In the genomic region with DNA sequence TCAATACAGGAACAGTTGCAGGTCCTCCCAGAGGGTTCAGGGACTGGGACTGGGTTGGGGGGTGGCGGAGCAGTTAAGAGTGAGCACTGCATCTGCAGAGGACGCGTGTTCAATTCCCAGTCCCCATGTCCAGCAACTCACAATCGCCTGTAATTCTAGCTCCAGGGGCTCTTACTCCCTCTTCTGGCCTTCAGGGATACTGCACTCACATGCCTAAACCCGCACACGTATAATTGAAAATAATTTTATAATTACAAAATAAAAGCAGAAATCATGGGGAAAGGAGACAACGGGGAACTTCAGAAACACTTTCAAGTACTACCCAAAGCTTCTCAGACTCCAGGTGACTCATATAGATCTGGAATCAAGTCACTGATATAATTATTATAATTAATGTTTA, we compare ENCODE assay signal across 23 mouse cellular contexts.
A peak's percentile ranks its signal among the peaks of the same experiment; 100 is the strongest.
DNase-seq lines count a peak whose midpoint lies in the region; TF ChIP-seq lines count a peak whose summit lies in the region.
"Had no signal": no experiment of that assay in that cellular context is flagged by ENCODE, and none has a peak within 500 bp of the region (broad histone marks: within the 10 kb centered on the region; RNA-seq: fewer than 3 reads in every experiment).

No protein-coding gene starts in this region.

- no peak for TF ChIP-seq POLR2A in heart, adult 2 months (IDR thresholded peaks at IDR 0.05; ENCODE audit: insufficient read depth, low read depth, low read length)
- TF ChIP-seq POLR2A in brain, embryonic 14.5 days (IDR thresholded peaks at IDR 0.05; ENCODE audit: borderline replicate concordance, extremely low read depth, insufficient read depth, insufficient read length, poor library complexity, severe bottlenecking): no peak

- TF ChIP-seq EP300 in heart, adult 2 months (IDR thresholded peaks at IDR 0.05; ENCODE audit: insufficient read depth, low read depth, low read length): no peak

- TF ChIP-seq CTCF in heart, adult 2 months (IDR thresholded peaks at IDR 0.05): peak; percentile 15
- TF ChIP-seq CTCF in left cerebral cortex, adult 2 months (IDR thresholded peaks at IDR 0.05): peak; percentile 19
- peak; percentile 61 for TF ChIP-seq CTCF in E14TG2a.4 (conservative IDR thresholded peaks at IDR 0.05; ENCODE audit: low read length)
- peak; percentile 32; the same call in 1 of the 2 replicates for TF ChIP-seq CTCF in brain, embryonic 14.5 days (IDR thresholded peaks at IDR 0.05; ENCODE audit: borderline replicate concordance, extremely low read depth, insufficient read depth, insufficient read length)

- H3K9ac ChIP-seq in heart, adult 2 months (ENCODE audit: low read depth, low read length): no peak overlapping the region
- H3K9ac ChIP-seq: embryonic facial prominence, embryonic 12.5 days; forebrain, embryonic 15.5 days; heart, embryonic 12.5 days; hindbrain, embryonic 14.5 days; midbrain, embryonic 12.5 days had no signal

- no peaks in the 10 kb centered on the region for H3K9me3 ChIP-seq in heart, embryonic 10.5 days
- H3K9me3 ChIP-seq in E14TG2a.4 (ENCODE audit: low read length): no peaks in the 10 kb centered on the region
- H3K9me3 ChIP-seq: embryonic facial prominence, embryonic 12.5 days; forebrain, embryonic 15.5 days; heart, embryonic 12.5 days; midbrain, embryonic 12.5 days had no signal

- H3K4me3 ChIP-seq in heart, adult 2 months: no peak overlapping the region
- no peak overlapping the region for H3K4me3 ChIP-seq in heart, embryonic 10.5 days
- no peak overlapping the region for H3K4me3 ChIP-seq in left cerebral cortex, adult 2 months
- no peak overlapping the region for H3K4me3 ChIP-seq in E14TG2a.4 (replicated peaks; ENCODE audit: low read length)
- H3K4me3 ChIP-seq: embryonic facial prominence, embryonic 12.5 days; forebrain, embryonic 15.5 days; heart, embryonic 12.5 days; megakaryocyte, embryonic 14.5 days; midbrain, embryonic 12.5 days had no signal

- H3K27me3 ChIP-seq in heart, adult 2 months (ENCODE audit: control insufficient read depth, insufficient read depth, low read length): no peaks in the 10 kb centered on the region
- H3K27me3 ChIP-seq in heart, embryonic 10.5 days (ENCODE audit: insufficient read depth, poor library complexity, severe bottlenecking): peaks cover 4% of the 10 kb centered on the region; the same call in 1 of the 2 replicates
- H3K27me3 ChIP-seq in E14TG2a.4 (ENCODE audit: insufficient read depth, low read length): no peaks in the 10 kb centered on the region
- H3K27me3 ChIP-seq: embryonic facial prominence, embryonic 12.5 days; forebrain, embryonic 15.5 days; heart, embryonic 12.5 days; megakaryocyte, embryonic 14.5 days; midbrain, embryonic 12.5 days had no signal

- no peak overlapping the region for H3K27ac ChIP-seq in heart, adult 2 months
- no peak overlapping the region for H3K27ac ChIP-seq in heart, embryonic 10.5 days
- no peak overlapping the region for H3K27ac ChIP-seq in left cerebral cortex, adult 2 months
- H3K27ac ChIP-seq: embryonic facial prominence, embryonic 12.5 days; forebrain, embryonic 15.5 days; hindbrain, embryonic 14.5 days; midbrain, embryonic 12.5 days had no signal

- no peaks in the 10 kb centered on the region for H3K4me1 ChIP-seq in heart, adult 2 months (ENCODE audit: control insufficient read depth, insufficient read depth, low read length)
- H3K4me1 ChIP-seq in heart, embryonic 10.5 days: peaks cover 17% of the 10 kb centered on the region
- 0 out of 2 replicates have a peak, but pooled peaks cover 5% of the 10 kb centered on the region for H3K4me1 ChIP-seq in E14TG2a.4 (replicated peaks; ENCODE audit: low read depth, low read length)
- H3K4me1 ChIP-seq: megakaryocyte, embryonic 14.5 days had no signal

- whole genome bisulfite sequencing in heart, adult 2 months: 96% methylated on average over 7 of the region's 7 CpGs
- WGBS in heart, embryonic 10.5 days: 87% methylated on average over 7 of the region's 7 CpGs

- intact Hi-C loops in heart, adult 2 months (cut with DNase I): no loop called here
- intact Hi-C loops in left cerebral cortex, adult 2 months (cut with DNase I): no loop called here
- intact Hi-C loops in left cerebral cortex, postnatal 10 days (cut with DNase I): no loop called here

- no peak for DNase-seq in heart, adult 2 months
- no peak for DNase-seq in heart, embryonic 10.5 days (ENCODE audit: low spot score)
- no peak for DNase-seq in left cerebral cortex, adult 2 months (ENCODE audit: extremely low spot score in 1 of 2, low spot score in 2 of 2)
- DNase-seq in left cerebral cortex, postnatal 10 days (ENCODE audit: extremely low spot score in 1 of 2, low spot score in 2 of 2): no peak
- DNase-seq in brain, embryonic 14.5 days (ENCODE audit: low read depth): no peak
- no peak for DNase-seq in frontal cortex, postnatal 10 days (ENCODE audit: low spot score in 2 of 2)
- DNase-seq: adrenal gland, adult 2 months; cerebellum, adult 9-11 months; embryo, embryonic 11 days; gastrocnemius, postnatal 14 days; heart, postnatal 4 days; kidney, adult 2 months; left cerebral cortex, postnatal 4 days; lung, adult 18-20 months; lung, postnatal 4 days; thymus, postnatal 4 days had no signal

- H3K79me2 ChIP-seq in heart, adult 2 months (replicated peaks; ENCODE audit: control insufficient read depth, insufficient read depth, low read length): no peaks in the 10 kb centered on the region

- H3K36me3 ChIP-seq in heart, adult 2 months (ENCODE audit: control insufficient read depth, insufficient read depth, low read length): no peaks in the 10 kb centered on the region
- no peaks in the 10 kb centered on the region for H3K36me3 ChIP-seq in heart, embryonic 10.5 days
- no peaks in the 10 kb centered on the region for H3K36me3 ChIP-seq in E14TG2a.4 (ENCODE audit: insufficient read depth, low read length)
- H3K36me3 ChIP-seq: embryonic facial prominence, embryonic 12.5 days; forebrain, embryonic 15.5 days; heart, embryonic 12.5 days; midbrain, embryonic 12.5 days had no signal
